Mouse (Mus musculus) right cerebral cortex, postnatal 4 days (tissue): ENCODE results near the gene Ppp1r1b.

Experiments used
- DNase-seq: peaks from one replicate; pipeline ENCODE4 v3.0.0-alpha.2; 2022

The Ppp1r1b gene

DNA sequence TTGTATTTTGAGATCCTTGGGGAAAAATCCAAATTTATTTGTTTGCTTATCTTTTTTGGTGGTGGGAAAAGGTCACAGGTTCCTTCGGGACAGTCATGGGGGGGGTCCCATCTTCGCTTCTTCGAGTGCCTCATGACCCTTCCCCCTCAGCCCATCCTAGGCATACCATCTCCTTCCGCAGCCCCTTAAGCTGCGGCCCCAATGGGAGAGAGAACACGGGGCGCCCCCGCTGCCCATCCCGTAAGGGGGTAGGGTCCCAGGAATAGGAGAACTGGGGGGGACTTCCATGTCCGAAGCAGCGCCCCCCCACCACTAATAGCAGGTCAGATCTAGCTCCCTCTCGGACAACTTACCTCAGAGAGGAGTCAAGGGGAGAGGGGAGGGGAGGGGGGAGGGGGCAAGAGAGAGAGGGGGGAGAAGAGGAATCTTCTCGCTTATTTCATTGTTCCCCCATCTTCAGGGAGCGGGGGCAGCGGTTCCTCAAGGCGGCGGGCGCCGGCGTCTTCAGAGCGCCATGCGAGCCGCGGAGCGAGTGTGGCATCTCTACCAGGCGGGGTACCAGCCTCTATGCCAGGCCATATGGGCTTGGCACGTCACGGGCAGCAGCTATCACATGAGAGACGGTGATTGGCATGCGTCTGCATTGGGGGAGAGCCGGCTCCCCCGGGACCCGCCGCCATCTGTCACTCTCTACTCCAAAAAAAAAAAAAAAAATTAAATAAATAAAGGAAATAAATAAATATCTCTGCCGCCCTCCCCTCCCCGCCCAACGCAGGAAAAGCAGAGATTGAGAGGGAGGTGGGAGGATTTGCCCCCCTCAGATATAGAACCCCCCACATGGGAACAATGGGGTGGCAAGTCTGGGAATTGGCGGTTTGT, 18.9 kb upstream of the Ppp1r1b start, which contains the start of gene Neurod2:
TSS of gene Neurod2 (minus strand) at position 568 of the 879 bp plus-strand sequence.
- peak; percentile 82 for DNase-seq

- no peak for DNase-seq
These were observed 18.1 kb upstream of the Ppp1r1b start for GRCm38 (mm10) chr11:98329960-98330744.

DNA sequence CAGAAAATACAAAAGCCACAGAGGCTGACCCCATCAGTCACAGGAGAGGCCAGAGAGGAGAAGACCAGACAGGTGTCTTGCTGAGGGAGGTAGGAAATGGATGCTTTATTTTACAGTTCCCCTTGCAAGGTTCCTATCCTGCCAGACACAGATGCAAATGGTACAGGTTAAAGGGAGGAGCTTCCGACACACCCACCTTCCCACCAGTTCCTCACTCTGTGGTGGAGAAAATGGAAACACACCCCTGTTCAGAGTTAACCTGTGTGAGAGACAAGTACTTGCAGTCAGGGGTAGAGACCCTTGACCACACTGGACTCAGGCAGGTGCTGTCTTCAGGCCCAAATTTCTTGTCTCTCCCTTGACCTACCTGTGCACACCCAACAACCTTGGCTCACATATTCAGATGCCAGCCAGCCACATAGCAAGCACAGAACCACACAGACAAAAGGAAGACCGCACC, 17.4 kb upstream of the Ppp1r1b start:
- DNase-seq = no peak

DNA sequence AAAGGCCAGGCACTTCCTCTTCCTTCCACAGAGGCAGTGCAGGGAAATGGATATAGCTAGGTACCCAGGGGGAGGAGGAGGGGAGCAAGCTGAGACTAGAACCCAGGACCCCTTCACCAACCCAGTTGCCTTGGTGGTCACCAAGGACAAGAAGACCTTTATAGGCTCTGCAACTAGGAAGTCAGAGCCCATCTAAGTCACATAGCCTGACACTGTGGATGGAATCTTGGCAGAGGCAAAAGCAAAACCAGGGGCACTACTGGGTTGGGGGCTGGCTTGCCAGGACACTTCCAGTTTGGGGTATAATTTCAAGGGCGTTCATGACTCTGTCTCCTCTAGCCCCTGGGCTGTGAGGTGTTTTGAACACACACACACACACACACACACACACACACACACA, 16.8 kb upstream of the Ppp1r1b start:
- DNase-seq = no peak

DNA sequence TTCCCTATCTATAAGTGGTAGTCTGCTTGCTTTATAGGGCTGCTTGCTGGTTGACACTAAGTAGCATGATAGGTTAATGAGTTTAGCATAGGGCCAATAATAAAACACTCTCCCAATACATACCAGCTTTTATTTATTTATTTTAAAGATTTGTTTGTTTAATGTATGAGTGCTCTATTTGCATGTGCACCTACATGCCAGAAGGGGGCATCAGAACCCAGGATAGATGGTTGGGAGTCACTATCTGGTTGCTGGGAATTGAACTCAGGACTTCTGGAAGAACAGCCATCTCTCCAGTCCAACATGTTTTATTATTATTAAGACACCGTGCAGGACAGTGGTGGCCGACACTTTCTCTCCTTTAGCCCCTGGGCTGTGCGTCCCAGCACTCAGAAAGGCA, 16.0 kb upstream of the Ppp1r1b start:
- DNase-seq = no peak

GRCm38 (mm10) chr11:98332841-98333240, 15.4 kb upstream of the Ppp1r1b start:
- DNase-seq = no peak

DNA sequence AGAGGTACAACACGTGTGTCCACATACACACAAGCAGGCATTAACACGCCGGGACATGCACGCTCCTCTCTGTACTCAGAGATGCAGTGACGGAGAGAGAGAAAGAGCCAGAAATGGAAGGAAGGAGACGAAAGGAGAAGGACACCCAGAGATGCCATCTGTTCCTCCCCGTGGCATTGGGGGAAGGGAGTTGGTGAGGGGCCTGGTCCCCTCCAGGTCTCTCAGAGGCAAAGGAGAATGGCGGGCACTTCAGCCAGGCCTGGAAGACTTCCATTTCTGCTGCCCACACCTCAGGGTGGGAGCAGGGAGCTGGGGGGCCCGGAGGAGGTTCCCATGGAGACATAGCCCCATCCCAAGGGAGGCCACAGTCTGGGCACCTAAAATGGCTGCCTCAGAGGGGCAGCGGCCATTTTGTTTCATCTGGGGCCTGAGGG, 14.9 kb upstream of the Ppp1r1b start:
- peak; percentile 26 for DNase-seq

DNA sequence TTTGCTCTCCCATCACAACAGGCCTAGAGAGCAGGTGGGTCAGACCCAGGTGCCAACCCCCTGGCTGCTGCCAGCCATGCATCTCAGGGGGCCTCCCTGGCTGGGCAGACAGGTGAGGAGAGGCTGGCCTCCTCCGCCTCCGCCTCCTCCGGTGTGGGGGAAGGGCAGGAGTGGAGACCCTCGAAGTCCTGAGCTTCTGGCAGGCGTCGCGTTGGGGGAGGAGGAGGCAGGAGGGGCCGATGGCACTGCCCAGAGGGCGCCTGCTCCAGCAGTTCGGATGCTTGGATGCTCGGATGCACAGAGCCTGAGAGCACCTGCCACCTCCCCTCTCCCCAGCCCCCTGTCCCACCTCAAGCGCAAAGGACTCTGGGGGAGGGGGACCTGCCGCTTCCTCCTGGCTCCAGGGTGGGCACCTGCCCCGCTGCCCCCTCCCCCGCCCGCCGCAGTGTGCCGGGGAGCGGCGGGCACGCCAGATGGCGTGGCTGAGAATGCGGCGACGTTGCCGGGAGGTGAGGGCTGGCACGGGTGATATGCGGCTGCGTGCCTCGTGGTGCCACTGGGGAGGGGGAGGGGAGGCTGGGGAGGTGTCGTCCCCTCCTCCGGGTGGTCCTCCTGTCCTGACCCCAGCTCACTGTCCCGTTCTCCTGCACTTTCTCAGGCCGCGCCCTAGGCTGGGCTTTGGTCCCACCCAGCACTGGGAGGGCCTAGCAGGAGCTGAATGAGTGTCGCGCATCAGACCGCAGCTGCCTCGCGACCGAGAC, 14.0 kb upstream of the Ppp1r1b start:
- DNase-seq = peak; percentile 64

DNA sequence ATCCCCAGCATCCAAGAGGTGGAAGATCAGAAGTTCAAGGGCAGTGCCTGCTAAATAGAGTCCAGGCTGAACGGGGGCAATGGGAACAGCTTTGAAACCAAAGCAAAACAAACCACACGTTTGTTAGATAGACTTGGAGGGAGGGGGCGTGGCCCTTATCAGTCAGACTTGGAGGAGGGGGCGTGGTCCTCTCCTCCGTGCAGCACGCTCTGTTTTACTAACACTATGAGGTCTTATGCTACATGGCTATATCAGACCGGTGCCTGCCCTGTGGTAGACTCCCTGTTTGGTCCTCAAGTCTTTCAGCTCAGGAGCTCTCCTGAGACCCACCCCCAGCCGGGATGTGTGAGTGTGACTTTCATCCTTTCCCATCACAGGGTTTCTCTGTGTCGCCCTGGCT, 13.0 kb upstream of the Ppp1r1b start:
- no peak for DNase-seq

- no peak for DNase-seq
These were observed 11.7 kb upstream of the Ppp1r1b start for GRCm38 (mm10) chr11:98336245-98337107.

GRCm38 (mm10) chr11:98338507-98338961, 9.7 kb upstream of the Ppp1r1b start:
- peak; percentile 75 for DNase-seq

GRCm38 (mm10) chr11:98339071-98339501, 9.1 kb upstream of the Ppp1r1b start:
- no peak for DNase-seq

- no peak for DNase-seq
These were observed 8.4 kb upstream of the Ppp1r1b start for GRCm38 (mm10) chr11:98339679-98340287.

GRCm38 (mm10) chr11:98340597-98340996, 7.6 kb upstream of the Ppp1r1b start:
- no peak for DNase-seq

- no peak for DNase-seq
These were observed 7.0 kb upstream of the Ppp1r1b start for GRCm38 (mm10) chr11:98341174-98341573.

DNA sequence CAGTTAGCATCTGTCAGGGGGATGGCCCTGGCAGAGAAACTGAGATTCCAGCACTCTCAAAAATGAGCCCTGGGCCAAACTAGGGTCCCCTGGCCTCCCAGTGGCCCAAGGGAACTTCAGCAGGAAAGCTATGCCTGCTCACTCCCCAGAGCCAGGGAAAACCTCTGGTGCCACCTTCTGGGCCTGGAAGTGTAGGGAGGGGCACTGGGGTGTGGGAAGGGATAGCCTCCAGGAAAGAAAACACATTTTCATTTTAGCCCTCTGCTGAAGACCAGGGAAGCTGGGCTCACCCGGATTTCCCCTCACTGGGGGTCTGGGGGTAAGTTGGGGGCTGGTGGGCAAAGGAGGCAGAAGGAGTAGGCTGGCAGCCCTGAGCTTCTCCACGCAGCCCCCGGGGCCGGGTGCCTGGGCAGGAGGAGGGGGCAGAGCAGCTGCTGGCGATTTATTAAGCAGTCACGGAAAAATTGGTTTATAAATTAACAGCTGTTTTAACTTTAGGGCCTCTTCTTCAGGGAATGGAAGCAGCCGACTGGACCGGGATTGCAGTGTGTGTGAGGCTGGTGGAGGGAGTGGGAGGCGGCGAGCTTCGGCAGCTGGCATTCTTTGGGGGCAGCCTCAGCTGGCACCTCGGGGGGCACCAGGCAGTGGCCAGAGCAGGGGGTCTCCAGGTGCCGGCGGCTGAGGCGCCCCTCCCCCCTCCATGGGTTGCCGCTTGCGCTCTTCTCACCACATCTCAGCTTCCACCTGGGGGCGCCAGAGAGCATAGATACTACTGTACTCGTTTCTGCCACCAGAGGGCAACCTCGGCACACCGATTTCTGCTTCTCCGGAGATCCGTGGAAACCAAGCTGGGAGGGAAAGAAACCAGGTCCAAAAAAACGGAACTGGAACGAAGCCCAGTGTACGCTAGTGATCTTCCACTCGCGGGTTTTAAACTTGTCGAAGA, 5.9 kb upstream of the Ppp1r1b start:
- peak; percentile 99 for DNase-seq

DNA sequence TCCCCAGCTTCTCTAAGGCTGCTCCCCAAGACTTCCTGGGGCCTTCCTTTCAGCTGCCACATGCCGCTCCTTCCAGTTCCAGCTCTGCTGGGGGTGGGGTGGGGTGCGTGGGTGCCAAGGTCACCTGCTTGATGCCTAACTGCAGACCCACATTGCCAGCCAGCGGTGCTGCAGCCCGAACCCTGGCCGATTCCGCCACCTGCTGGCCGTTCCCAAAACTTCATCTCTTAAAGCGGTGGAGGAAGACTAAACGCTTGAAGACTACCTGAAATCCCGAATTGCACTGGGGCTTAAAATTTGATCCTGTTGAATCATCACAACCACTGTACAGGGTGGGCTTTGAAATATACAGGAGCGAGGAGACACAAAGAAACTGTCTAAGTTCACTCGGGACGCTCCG, 3.0 kb upstream of the Ppp1r1b start:
- DNase-seq = peak; percentile 88

GRCm38 (mm10) chr11:98346168-98346567, 2.0 kb upstream of the Ppp1r1b start:
- no peak for DNase-seq

DNA sequence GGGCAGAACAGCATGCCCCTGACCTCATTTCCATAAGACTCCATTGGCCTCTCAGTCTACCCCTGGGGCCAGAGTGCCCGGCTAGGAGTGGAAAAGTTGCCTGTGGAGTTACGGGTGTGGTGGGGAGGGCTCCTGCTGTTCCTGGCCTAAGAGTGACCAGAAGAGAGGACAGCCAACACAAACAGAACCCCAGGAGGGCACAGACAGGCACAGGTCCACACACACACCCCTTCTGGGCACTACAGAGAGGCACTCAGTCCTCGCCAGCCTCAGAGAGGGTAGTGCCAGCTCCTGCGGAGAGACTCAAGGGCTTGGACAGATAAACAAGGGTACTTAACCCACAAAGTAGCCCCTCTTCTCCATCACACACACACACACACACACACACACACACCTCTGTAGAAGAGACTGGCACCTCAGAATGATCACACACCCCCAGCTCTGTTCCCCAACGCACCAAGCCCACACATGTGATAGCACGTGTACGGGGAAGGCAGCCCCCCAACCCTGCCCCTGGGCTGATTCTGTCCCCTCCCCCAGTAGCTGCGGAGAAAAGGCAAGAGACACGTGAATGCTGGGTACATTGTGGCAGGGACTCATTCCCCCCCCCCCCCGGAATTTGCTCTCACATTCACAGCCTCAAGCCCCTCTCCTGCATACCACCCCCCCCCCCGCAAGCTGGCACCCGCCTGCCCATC, 670 bp upstream of the Ppp1r1b start:
- DNase-seq = peak; percentile 33
